Mouse (Mus musculus): ENCODE measurements around the gene Srarp.

Srarp gene

DNA sequence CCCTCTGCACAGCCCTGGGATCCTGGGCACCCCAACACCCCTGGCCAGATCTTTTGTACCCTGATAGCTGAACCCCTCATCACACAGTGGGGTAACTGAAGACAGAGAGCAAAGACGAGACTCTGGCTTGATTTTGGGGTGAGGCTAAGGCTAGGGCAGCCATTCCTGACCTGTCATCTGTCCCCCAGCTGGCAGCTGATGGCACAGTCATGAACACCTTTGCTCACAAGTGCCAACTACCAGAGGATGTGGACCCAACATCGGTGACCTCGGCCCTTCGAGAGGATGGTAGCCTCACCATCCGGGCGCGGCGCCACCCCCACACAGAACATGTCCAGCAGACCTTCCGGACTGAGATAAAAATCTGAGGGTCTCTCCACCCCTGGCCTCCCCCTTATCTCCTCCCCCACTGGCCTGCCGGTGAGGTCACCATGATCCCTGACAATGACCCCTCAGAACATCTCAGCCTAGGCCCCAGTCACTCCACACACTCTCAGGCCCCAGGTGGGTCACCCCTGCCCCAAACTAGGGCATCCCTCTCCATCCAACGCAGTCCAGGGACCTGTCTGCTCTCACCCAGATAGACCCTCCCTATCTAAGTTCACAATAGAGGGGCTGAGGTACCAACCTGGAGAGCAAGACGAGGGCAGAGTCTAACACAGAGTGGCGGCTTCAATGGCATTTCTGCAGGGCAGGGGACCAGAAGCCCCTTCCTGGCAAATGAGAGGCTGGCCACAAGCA, 12.0 kb downstream of the Srarp start:
- no peak for DNase-seq

- no peak for DNase-seq
These were observed 12.6 kb downstream of the Srarp start for GRCm38 (mm10) chr4:141423288-141423687.

- no peak for DNase-seq
These were observed 13.1 kb downstream of the Srarp start for GRCm38 (mm10) chr4:141422841-141423240.

DNA sequence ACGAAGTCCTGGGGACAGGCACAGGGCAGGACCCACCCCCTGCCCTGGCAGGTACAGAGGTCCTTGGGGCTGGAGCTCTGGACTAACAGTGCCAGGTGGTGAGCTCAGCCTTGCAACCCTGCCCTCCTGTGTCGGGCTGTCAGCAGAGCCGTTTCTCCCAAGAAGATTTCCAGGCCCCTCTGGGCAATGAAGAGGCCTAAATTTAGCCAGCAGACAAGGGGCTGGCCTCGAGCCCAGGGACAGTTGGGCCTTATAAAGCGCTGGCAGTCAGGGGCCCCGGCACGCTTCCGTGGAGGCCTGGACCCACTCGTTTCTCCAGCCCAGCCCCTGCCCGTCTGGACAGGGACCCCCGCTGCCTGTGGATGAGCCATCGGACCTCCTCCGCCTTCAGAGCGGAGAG, 14.5 kb downstream of the Srarp start:
- DNase-seq, result peak; percentile 41 to 54

- no peak for DNase-seq
These were observed 15.0 kb downstream of the Srarp start for GRCm38 (mm10) chr4:141420886-141421285.

DNA sequence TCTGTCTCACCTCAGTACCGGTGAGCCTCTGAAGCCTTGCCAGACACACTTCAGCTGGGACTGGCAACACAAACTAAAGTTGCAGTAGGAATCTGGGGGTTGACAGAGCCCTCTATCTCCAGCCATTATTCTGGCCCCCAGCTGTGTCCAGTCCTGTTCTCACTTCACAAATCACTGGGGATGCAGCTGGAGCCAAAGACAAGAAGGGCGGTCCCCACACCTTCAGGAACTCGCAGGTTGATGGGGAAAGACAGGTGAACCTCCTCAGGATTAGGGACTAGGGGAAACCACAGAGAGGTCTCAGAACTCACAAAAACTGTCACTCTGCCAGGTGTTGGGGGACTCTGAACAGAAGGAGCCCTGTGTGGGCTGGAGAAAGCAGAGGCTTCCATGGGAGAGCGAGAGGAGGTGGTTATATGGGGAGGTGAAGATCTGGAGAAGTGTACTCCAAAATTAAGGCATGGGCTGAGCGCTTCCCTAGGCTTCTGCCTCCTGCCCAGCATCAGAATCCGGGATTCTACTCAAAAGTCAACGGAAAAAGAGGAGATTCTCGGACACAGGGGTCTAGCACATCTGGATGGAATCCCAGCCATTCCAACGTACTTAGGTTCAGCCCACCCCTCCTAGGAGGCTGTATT, 15.6 kb downstream of the Srarp start, which contains the start of gene Hspb7:
Gene Hspb7 (plus strand): TSS at position 588 of the 638 bp plus-strand sequence.
- DNase-seq, result no peak

- no peak for DNase-seq
These were observed 16.3 kb downstream of the Srarp start for GRCm38 (mm10) chr4:141419398-141420191.

GRCm38 (mm10) chr4:141415924-141416323, 20.0 kb downstream of the Srarp start, which contains the start of gene Clcnkb:
Gene Clcnkb, minus strand, starts transcription at chr4:141416014.
- DNase-seq, result no peak

GRCm38 (mm10) chr4:141411430-141411992, 24.4 kb downstream of the Srarp start:
- peak in 1 of 2 experiments; percentile 28 for DNase-seq

DNA sequence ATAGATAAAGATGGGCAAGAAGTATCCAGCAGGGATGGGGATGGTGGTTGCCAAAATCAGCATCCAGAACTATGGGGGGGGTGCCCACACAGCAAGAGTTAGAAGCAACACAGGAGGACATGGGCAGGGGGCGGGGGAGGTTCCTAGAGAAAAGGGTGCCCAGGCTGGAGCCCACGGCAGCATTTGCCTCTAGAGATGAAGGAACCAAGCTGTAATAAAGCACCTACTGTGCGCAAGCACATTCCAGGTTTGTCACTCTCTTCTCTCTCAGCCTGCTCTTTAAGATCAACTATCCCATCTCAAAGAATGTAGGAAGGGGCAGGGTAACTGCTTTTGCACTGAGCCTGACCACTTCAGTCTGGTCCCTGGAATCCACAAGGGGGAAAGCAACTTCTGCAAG, 27.3 kb downstream of the Srarp start:
- DNase-seq, result no peak

GRCm38 (mm10) chr4:141406516-141407299, 29.2 kb downstream of the Srarp start:
- DNase-seq, result no peak

DNA sequence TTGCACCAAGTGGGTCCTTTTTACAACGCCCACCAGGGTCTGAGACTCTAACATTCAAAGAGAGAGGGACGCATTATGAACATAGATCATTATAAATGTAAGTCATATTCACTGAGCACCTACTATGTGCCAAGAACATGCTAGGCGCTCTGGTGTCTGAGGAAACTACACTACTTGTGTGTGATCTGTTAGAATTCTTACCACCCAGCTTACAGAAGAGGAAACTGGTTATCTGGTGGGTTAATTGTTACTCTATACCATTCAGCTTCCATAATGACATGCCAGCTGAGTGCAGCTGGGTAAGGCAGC, 30.6 kb downstream of the Srarp start:
- no peak for DNase-seq

DNA sequence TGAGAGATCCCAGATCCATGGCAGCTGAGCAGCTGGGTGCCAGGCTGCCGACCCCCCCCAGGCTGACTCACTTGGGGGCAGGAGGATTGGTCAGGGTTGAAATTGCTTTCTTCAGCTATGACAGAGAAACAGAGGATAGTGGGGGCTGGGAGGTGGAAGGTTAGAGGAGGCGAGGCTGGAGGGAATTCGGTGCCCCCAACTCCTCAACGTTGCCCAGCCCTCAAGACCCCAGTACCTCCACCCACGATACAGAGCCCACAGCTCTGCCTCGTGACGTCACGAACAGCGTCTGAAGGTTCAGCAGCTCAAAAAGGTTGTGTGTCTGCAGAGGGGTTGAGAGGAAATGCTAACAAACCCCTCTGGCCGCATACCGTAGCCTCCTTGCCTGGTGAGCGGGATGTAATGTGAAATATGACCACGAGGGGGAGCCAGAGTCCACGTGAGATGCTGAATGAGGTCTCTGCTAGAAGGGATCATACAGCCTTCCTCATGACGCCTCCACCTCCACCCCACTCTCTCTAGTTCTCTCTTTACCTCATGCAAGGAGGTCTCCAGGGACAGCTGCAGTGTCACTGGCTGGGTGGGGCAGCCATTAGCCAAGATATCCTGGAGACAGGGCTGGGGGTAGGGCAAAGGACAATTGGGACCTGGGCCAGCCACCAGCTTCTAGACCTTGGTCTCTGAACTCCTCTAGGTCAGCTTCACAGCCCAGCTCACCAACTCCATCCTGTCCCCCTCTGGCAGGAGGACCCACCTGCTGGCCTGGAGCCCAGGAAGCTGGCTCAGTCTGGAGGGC, 31.2 kb downstream of the Srarp start:
- peak; percentile 86 to 94 for DNase-seq

GRCm38 (mm10) chr4:141400171-141400570, 35.7 kb downstream of the Srarp start:
- DNase-seq, result no peak

- DNase-seq, result no peak
These were observed 37.4 kb downstream of the Srarp start, which contains the start of gene Clcnka for GRCm38 (mm10) chr4:141398545-141398944. Gene Clcnka, minus strand, starts transcription at chr4:141398724.

- no peak for DNase-seq
These were observed 38.0 kb downstream of the Srarp start for GRCm38 (mm10) chr4:141397861-141398260.

DNA sequence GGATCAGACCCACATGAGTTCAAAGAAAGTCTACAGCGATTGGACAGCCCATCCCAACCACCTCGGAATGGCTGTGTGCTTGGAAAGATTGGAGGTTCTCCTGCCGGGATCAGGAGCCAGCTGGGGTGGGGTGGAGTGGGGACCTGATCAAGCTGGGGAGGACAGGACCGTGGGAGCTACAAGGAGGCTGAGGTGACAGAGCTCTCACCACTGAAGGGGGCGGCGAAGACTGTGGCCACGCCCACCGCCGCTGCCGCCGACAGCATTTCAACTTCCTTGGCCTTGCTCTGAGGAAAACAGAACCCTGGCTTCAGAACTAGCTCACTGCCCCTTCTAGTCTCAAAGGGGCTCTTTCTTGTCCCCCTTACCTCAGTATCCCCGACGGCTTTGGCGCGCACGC, 41.2 kb downstream of the Srarp start:
- no peak for DNase-seq

GRCm38 (mm10) chr4:141391293-141391692, 44.6 kb downstream of the Srarp start:
- no peak for DNase-seq

DNA sequence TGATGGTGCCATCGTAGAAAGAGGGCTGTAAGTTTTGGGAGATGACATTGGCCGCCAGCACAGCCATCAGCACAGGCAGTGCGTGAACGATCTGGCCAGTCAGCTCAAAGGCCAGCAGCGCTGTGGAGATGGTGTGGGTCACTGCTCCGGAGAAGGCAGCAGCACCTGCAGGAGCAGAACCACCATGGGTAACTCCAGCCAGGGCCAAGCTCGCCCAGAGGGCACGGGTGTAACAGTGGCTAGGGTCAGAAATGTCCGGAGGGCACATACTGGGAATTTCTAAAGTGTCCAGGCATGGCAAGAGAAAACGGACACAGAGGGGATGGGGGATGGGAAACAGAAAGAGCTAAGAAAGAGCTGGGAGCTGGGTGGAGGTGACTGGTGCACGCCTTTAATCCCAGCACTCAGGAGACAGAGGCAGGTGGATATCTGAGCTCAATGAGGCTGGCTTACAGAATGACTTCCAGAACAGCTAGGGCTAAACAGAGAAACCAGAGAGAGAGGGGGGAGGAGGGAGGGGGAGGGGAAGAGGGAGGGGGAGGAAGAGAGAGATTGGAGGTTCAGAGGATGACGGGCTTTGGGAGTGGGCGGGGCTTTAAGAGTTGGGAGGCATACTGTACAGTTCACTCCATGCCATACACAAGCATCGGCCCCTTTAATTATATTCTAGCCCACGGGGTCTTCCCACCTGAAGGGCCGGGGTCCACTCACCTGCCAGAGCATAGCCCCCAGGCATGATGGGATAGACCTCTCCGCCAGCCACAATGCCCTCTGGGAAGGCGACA, 46.3 kb downstream of the Srarp start:
- DNase-seq, result no peak

DNA sequence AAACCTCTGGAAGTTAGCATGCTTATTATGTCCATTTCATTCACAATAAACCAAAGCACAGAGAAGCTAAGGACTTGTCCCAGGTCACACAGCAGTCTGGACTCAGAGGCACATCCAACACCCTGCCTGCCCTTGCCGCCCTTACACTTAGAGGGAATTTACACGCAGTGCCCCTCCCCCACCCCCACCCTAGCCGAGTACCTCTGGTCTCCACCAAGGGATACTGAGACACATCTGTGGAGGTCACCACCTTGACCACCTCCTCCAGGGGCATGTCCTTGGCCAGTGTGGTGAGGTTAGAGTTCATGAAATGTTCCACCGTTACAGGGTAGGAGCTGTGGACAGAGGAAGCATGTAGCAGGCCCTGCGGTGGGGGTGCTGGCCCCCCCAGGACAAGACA, 48.0 kb downstream of the Srarp start:
- DNase-seq, result no peak
